In the genomic region with DNA sequence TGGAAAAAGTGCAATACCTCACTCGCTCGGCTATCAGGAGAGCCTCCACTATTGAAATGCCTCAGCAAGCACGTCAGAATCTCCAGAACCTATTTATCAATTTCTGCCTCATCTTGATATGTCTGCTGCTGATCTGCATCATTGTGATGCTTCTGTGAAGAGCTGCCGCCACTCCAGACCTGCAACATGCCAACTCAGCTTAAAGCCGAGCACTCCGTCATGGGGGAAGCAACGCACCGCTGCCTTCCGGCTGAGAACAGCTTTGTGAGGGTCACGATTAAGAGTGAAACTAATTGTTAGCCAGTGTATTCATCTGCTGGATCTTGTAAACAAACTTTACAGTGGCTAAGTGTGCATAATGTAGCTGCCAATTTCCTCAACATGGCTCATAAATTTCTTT, we compare ENCODE assay signal across 11 mouse cellular contexts. TPM values are rescaled to one million over a fixed set of nuclear protein-coding genes. Genes with fewer than 3 reads are reported as not detected.
A peak's percentile ranks its signal among the peaks of the same experiment; 100 is the strongest.
DNase-seq lines count a peak whose midpoint lies in the region; ATAC-seq and TF ChIP-seq lines count a peak whose summit lies in the region.
"Had no signal": no experiment of that assay in that cellular context is flagged by ENCODE, and none has a peak within 500 bp of the region (broad histone marks: within the 10 kb centered on the region; RNA-seq: fewer than 3 reads in every experiment).

No protein-coding gene starts in this region.

- DNase-seq in heart, adult 11 months, result peak; percentile 91
- DNase-seq in heart, postnatal 25 days (ENCODE audit: low spot score), result no peak
- DNase-seq in lung, adult 18-20 months, result peak; percentile 11 to 34
- DNase-seq in lung, adult 2 months, result no peak
- peak; percentile 25 for DNase-seq in lung, postnatal 36 days
- no peak for DNase-seq in c-Kit-positive CD71-positive TER-119-positive erythroid progenitor cells, embryonic 14.5 days (ENCODE audit: low spot score)
- DNase-seq: liver, embryonic 13.5 days; thymus, postnatal 25 days had no signal

- peaks cover 16% of the 10 kb centered on the region for H3K4me1 ChIP-seq in lung, adult 2 months (ENCODE audit: control insufficient read depth, insufficient read depth, low read length)
- H3K4me1 ChIP-seq in heart, embryonic 15.5 days (replicated peaks), result peaks cover 9% of the 10 kb centered on the region; the same call in 1 of the 2 replicates

- WGBS in lung, adult 2 months, result 35% methylated on average over 10 of the region's 10 CpGs
- 35% methylated on average over 10 of the region's 10 CpGs for WGBS in heart, embryonic 15.5 days

- peak overlapping the region; percentile 83 for H3K27ac ChIP-seq in heart, embryonic 15.5 days
- H3K27ac ChIP-seq: liver, embryonic 13.5 days had no signal

- TF ChIP-seq CTCF in lung, adult 2 months (IDR thresholded peaks at IDR 0.05; ENCODE audit: insufficient read depth, low read length), result no peak

- no peaks in the 10 kb centered on the region for H3K27me3 ChIP-seq in heart, embryonic 15.5 days
- H3K27me3 ChIP-seq: liver, embryonic 13.5 days had no signal

- no peaks in the 10 kb centered on the region for H3K9me3 ChIP-seq in heart, embryonic 15.5 days (replicated peaks)
- H3K9me3 ChIP-seq: liver, embryonic 13.5 days had no signal

- peak overlapping the region; percentile 57 for H3K4me2 ChIP-seq in heart, embryonic 15.5 days
- H3K4me2 ChIP-seq: liver, embryonic 13.5 days had no signal

- ATAC-seq in heart, embryonic 15.5 days (replicated peaks; ENCODE audit: insufficient number of reproducible peaks, insufficient read depth, low FRiP score, low read depth), result no peak
- no peak for ATAC-seq in monocyte, adult 5-6 weeks (replicated peaks; ENCODE audit: insufficient number of reproducible peaks, low FRiP score, low TSS enrichment, poor library complexity, severe bottlenecking)

- peak overlapping the region; percentile 56 for H3K9ac ChIP-seq in heart, embryonic 15.5 days
- H3K9ac ChIP-seq: liver, embryonic 13.5 days had no signal

- TF ChIP-seq POLR2A in lung, adult 2 months (IDR thresholded peaks at IDR 0.05; ENCODE audit: borderline replicate concordance, extremely low read depth, low read depth, low read length), result no peak

- H3K4me3 ChIP-seq in lung, adult 2 months (replicated peaks; ENCODE audit: extremely low read depth, low read depth, low read length), result no peak overlapping the region
- H3K4me3 ChIP-seq in heart, embryonic 15.5 days, result peak overlapping the region; percentile 40
- H3K4me3 ChIP-seq: erythroblast, embryonic 14.5 days; liver, embryonic 13.5 days had no signal

- intact Hi-C loops in heart, postnatal 25 days (cut with DNase I), result no loop called here

- peaks cover 18% of the 10 kb centered on the region for H3K36me3 ChIP-seq in heart, embryonic 15.5 days

RNA-seq across cellular contexts. Expression of gene Pln, which starts 6.4 kb away (rescaled TPM):
- 1,000 to 10,000 TPM; 6,036 to 6,221 TPM for total RNA-seq in heart, postnatal 25 days (2021)
- 20.8 and 34.4 TPM in 2 replicates for polyA plus RNA-seq in lung, adult 2 months (2012; rRNA removed)
- polyA plus RNA-seq in heart, embryonic 15.5 days (2015; fragmentation: Nextera tagmentation; extraction: Ambion mirVana), result 791 and 1,187 TPM in 2 replicates
- 0.53 TPM in 1 of 3 replicates, not detected in the others for total RNA-seq in monocyte, adult 5-6 weeks (2017)
- polyA plus RNA-seq: erythroblast, embryonic 14.5 days had no signal

RNA-seq across cellular contexts. Expression of gene Cep85l, which starts 35.9 kb away (rescaled TPM):
- 10 to 100 TPM; 14.5 to 16.1 TPM for total RNA-seq in heart, postnatal 25 days (2021)
- 6.5 and 7.5 TPM in 2 replicates for polyA plus RNA-seq in lung, adult 2 months (2012; rRNA removed)
- polyA plus RNA-seq in heart, embryonic 15.5 days (2015; fragmentation: Nextera tagmentation; extraction: Ambion mirVana), result 5.1 TPM in 2 replicates
- total RNA-seq in monocyte, adult 5-6 weeks (2017), result 27.4 to 28.7 TPM (median 28.1 TPM) in 3 replicates

Comparison
In these comparisons a context has a peak if more than half of its experiments do, and no peak if none do; other contexts are left out.
1. DNase-seq: peak in heart, adult 11 months (single experiment), lung, adult 18-20 months (2 of 2) and lung, postnatal 36 days (single experiment); none in heart, postnatal 25 days (single experiment), lung, adult 2 months (single experiment) and c-Kit-positive CD71-positive TER-119-positive erythroid progenitor cells, embryonic 14.5 days (single experiment).
2. RNA of gene Pln, which starts 6.4 kb away (total RNA-seq): 6,036 to 6,221 TPM in heart, postnatal 25 days; 0.53 TPM in monocyte, adult 5-6 weeks; every median in the first group is over 1,000 times any median in the second.